Mouse (Mus musculus) cerebellum, adult 11 months (tissue): ENCODE measurements around the gene Zbtb17.

Experiments
- DNase-seq: peaks from one replicate; pipeline ENCODE4 v3.0.0; 2022

Gene Zbtb17

GRCm38 (mm10) chr4:141426796-141427745, 17.4 kb upstream of the Zbtb17 start:
- DNase-seq, result no peak

- no peak for DNase-seq
Observed at GRCm38 (mm10) chr4:141427921-141428320, 16.5 kb upstream of the Zbtb17 start.

- DNase-seq, result no peak
Observed at GRCm38 (mm10) chr4:141429381-141429780, 15.1 kb upstream of the Zbtb17 start.

- no peak for DNase-seq
Observed at GRCm38 (mm10) chr4:141429847-141430246, 14.6 kb upstream of the Zbtb17 start.

- DNase-seq, result peak; percentile 69
Observed at GRCm38 (mm10) chr4:141430997-141431396, 13.5 kb upstream of the Zbtb17 start.

GRCm38 (mm10) chr4:141432666-141433065, 11.8 kb upstream of the Zbtb17 start:
- DNase-seq, result no peak

- DNase-seq, result no peak
Observed at GRCm38 (mm10) chr4:141433191-141433590, 11.3 kb upstream of the Zbtb17 start.

- DNase-seq, result no peak
Observed at GRCm38 (mm10) chr4:141435974-141436373, 8.5 kb upstream of the Zbtb17 start, which contains the start of gene Srarp. TSS of gene Srarp (minus strand) at chr4:141436105.

- DNase-seq, result no peak
Observed at GRCm38 (mm10) chr4:141439083-141439803, 5.2 kb upstream of the Zbtb17 start.

GRCm38 (mm10) chr4:141440877-141441276, 3.6 kb upstream of the Zbtb17 start:
- no peak for DNase-seq

- DNase-seq, result no peak
Observed at GRCm38 (mm10) chr4:141443641-141444429, 619 bp upstream of the Zbtb17 start.

- DNase-seq, result no peak
Observed at GRCm38 (mm10) chr4:141445328-141445720, 870 bp downstream of the Zbtb17 start.

- no peak for DNase-seq
Observed at GRCm38 (mm10) chr4:141446211-141446610, 1.8 kb downstream of the Zbtb17 start.

GRCm38 (mm10) chr4:141451251-141451650, 6.8 kb downstream of the Zbtb17 start:
- DNase-seq, result no peak

- no peak for DNase-seq
Observed at GRCm38 (mm10) chr4:141451916-141452450, 7.5 kb downstream of the Zbtb17 start.

GRCm38 (mm10) chr4:141454581-141455350, 10.3 kb downstream of the Zbtb17 start:
- no peak for DNase-seq

- DNase-seq, result no peak
Observed at GRCm38 (mm10) chr4:141455526-141455925, 11.1 kb downstream of the Zbtb17 start.

GRCm38 (mm10) chr4:141456193-141456938, 11.9 kb downstream of the Zbtb17 start:
- DNase-seq, result no peak

GRCm38 (mm10) chr4:141458236-141458635, 13.8 kb downstream of the Zbtb17 start:
- DNase-seq, result no peak

- DNase-seq, result no peak
Observed at GRCm38 (mm10) chr4:141458888-141459287, 14.4 kb downstream of the Zbtb17 start.

GRCm38 (mm10) chr4:141459766-141460165, 15.3 kb downstream of the Zbtb17 start:
- no peak for DNase-seq
